Mouse (Mus musculus) cerebellum, adult 11-12 months (tissue): ENCODE measurements at regions not wholly inside any gene's neighbourhood (a gene's known extent, or its start where the extent isn't known, plus 50 kb on each side); places are given as distances from the start of the nearest gene placed in this dataset.

Experiments
- DNase-seq: peaks from one replicate; pipeline ENCODE4 v3.0.0; 2022

- DNase-seq = no peak
Measured at GRCm38 (mm10) chr13:112003445-112003844, 194.7 kb upstream of the Map3k1 start.

GRCm38 (mm10) chr13:112004126-112004525 is 195.3 kb upstream of the Map3k1 start:
- no peak for DNase-seq

GRCm38 (mm10) chr13:112005421-112005820 is 196.6 kb upstream of the Map3k1 start:
- DNase-seq = no peak

GRCm38 (mm10) chr13:112008806-112009205 is 200.0 kb upstream of the Map3k1 start:
- no peak for DNase-seq

GRCm38 (mm10) chr13:112009288-112009687 is 200.5 kb upstream of the Map3k1 start:
- DNase-seq = no peak

- no peak for DNase-seq
Measured at GRCm38 (mm10) chr13:112010464-112010863, 201.7 kb upstream of the Map3k1 start.

DNA sequence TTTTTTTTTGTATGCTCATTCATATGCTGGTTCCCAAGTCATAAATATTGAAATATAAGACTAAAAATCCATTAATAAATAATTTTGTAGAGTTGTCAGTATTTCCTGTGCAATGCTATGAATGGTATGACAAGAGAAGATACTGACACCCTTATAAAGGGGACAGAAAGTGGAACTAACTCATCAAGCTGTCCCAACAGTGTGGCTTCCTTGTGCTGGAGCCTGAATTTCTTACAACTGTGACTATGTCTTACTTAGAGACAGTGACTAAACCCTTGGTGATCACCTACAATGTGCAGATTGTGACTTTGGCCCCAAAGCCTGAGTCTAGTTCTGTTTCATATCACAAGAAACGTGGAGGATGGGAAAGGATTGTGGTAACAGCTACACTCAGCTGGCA is 203.8 kb upstream of the Map3k1 start:
- DNase-seq = no peak

- DNase-seq = no peak
Measured at GRCm38 (mm10) chr13:112015083-112015482, 206.3 kb upstream of the Map3k1 start.

- no peak for DNase-seq
Measured at GRCm38 (mm10) chr13:112016280-112016679, 207.5 kb upstream of the Map3k1 start.

GRCm38 (mm10) chr13:112018497-112019281 is 209.9 kb upstream of the Map3k1 start:
- DNase-seq = no peak

GRCm38 (mm10) chr13:112019575-112019974 is 210.8 kb upstream of the Map3k1 start:
- no peak for DNase-seq

- no peak for DNase-seq
Measured at GRCm38 (mm10) chr13:112023171-112023570, 214.4 kb upstream of the Map3k1 start.

DNA sequence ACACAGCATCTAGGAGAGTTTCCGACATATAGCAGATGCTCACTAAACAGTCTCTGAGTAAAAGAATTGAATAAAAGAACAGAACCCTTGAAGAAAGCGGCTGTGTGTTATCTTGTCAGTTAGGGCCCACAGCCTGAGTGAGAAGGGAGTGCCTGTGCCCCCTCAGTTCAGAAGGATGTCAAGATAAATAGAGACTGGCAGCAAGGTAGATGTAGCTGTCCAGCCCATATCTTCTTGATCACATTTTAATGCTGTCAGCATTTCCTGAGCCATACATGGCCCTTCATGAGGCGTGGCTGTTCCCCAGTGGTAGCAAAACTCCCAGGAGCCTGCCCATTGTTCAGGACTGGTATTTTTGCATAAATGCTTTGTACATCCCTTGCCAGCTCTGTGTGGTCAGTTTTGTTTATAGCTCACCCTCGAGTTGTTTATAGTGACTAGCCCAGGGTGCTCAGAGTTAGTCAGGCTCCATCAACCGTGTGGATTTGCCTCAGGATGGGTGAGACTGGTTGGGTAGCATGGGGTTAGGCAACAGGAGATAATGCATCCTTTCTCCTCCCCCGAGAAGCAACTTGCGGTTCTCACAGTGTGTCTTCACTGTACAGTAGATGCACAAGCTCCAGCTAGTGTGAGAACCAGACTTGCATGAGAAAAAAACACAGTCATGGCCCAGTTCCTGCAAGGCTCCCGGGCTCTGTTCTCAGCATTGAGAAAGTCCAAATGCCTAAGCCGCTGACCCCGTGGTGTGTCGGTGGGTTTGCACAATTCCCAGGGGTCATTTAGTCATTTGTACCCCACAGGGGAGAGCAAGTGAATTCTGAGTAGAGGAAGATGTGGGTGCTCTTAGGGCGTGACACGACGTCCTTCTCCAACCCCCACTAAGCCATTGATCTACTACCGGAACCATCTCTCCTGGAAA is 216.1 kb upstream of the Map3k1 start:
- DNase-seq = no peak

GRCm38 (mm10) chr13:112025586-112025950 is 216.8 kb upstream of the Map3k1 start:
- DNase-seq = no peak

DNA sequence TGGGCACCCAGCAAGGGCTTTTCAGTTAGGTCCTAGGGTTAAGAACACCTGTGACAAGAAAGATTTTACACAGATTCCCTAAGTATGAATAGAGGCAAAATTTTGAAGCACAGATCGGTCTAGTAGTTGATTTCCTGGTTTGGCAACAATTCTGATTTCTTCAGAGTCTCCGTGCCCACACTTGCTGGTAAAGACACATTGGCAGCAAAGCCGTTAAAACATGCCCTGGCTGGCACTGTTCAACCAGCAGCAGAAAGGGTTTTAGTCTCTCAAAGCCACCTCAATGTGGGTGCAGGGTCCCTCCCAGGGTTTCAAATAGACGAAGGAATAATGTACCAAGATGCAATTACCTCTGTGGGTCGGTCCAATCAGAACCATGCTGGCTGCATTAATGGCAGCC is 218.9 kb upstream of the Map3k1 start:
- DNase-seq = no peak

- DNase-seq = no peak
Measured at GRCm38 (mm10) chr13:112031061-112031460, 222.3 kb upstream of the Map3k1 start.

GRCm38 (mm10) chr13:112031631-112032320 is 223.0 kb upstream of the Map3k1 start:
- DNase-seq = no peak

DNA sequence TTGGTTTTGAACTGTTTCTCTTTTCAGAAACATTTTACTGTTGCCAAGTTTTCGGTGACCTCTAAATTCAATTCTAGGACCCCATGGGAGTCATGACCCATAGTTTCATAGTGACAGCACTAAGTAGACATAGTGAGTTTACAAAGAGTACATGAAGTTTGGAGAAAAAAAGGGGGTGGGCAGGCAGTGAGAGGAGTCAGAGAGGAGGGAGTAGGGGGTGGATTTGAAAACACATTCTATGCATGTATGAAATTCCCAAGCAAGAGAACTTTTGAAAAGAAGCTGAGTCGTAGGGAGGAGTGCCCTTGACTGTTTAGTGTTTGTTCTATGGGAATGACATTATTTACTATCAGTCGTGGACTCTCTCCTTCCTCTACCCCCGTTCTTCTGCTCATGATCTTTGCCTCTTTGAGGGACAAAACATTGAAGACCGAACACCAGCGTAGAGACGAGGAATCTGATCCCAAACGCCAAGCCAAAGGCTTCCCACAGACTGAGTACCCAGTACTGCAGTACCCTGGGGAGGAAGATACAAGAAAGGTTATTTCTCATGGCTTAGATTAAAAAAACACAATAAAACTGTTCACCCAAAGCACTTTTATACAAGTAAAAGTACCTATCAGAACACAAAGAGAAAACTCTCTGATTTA is 229.1 kb upstream of the Map3k1 start:
- DNase-seq = no peak

DNA sequence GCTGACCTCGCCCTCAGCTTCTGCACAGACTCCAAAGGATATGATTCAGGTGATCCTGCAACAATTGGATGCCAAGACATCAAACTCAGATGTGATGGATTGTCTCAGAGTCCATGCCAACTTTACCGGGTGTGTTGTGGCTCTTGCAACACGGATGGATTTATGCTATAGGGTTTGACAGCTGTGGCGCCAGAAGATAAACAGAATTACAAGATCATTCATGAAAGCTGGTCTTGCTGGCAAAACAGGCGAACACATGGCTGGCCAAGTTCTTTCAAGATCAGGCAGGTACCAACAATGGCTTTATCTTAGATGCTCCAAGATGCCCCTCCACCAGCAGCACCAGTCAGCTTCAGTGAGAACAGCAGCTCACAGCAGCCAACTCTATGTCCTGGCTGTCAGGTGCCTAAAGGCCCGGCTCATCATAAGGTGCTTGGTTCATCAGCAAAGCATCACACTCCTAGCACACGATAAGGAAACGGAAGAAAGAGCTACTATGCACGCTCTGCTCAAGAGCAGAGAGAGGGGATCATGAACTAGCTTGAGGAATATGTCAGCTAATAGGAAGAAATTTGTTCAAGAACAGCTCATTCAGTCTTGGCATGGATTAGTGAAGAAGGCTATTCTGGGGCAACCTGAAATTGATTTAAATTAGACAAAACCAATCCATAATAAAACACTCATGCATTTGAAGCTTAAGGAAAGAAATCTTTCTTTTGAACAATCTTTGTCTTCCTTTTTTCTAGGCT is 229.9 kb upstream of the Map3k1 start:
- DNase-seq = no peak

DNA sequence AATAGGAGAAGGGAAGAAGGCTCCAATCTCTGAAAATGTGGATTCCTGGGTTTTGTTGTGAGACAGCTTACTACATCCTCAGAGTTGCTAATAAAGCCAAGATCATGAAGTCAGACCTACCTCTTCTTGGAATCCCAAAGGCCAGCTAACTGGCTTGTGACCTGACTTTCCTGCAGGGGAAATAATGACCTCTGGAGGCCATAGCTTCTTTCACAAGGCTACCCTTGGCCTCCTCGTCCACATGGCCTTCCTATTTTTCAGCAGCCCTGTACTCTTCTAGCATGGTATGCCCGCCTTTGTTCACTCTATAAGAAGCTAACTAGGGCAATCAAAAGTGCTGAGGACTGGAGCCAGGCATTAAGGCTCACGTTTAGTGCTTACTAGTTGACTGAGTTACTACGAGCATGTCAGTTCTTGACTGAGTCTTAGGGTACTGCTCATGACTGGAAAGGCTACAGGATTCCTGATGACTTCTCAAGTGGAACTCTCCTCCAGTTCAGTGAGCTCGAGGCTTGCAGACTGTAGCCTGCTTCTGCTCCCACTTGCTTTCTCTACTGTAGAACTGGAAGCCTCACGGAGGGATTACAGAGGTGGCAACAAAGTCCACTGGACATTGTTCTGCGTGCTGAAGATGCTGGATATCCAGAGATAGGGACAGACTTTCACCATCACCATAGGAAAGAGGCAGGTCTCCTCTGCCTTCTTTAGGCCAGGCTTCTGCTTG is 230.8 kb upstream of the Map3k1 start:
- DNase-seq = no peak

DNA sequence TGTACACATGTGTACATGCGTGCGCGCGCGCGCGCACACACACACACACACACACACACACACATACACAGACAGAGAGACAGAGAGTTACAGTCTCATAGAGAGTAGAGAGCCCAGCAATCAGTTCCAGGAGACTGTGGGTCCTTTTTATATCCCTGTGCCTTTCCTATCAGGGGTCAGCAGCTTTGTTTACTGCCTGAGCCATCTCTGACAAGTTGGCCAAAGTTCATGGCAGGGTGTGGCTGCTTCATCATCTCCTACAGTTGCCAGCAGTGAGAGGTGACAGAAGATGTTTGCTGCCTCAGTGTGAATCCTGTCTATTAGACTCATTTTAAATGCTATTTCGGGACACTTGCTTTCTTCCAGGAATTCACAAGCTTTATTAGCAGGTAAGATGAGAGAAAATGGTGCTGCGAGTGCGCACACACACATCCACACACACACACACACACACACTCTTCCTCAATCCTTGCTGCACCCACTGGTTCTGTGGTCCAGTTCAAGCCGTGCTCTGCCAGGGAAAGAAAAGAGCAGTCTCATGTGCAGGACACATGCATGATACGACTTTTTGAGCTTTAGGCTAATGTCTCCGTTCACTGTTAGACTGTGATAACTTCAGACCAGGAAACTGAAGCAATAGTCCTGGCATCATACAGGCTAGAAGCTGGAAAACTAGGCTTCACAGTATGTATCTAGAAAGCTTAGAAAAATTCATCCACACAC is 234.9 kb upstream of the Map3k1 start:
- DNase-seq = no peak
